In genomic region chr10:111051606-111052005, GRCm38 (mm10) we compare ENCODE assay signal across 15 mouse cellular contexts.
"Had no signal": no experiment of that assay in that cellular context is flagged by ENCODE, and none has a peak within 500 bp of the region (broad histone marks: within the 10 kb centered on the region; RNA-seq: fewer than 3 reads in every experiment).

No protein-coding gene starts in this region.

- H3K27me3 ChIP-seq: kidney, embryonic 15.5 days; liver, embryonic 13.5 days; midbrain, embryonic 13.5 days; neural tube, embryonic 13.5 days; stomach, embryonic 15.5 days had no signal

- ATAC-seq: intestine, postnatal 0 days; midbrain, embryonic 13.5 days; midbrain, embryonic 16.5 days had no signal

- H3K36me3 ChIP-seq: kidney, embryonic 15.5 days; liver, embryonic 13.5 days; midbrain, embryonic 10.5 days; midbrain, embryonic 13.5 days; neural tube, embryonic 13.5 days; stomach, embryonic 15.5 days had no signal

- DNase-seq: kidney, adult 8-10 months; kidney, postnatal 10 days; kidney, postnatal 36 days; liver, embryonic 13.5 days; lung, adult 2 months; lung, postnatal 14 days; lung, postnatal 4 days; thymus, postnatal 25 days had no signal
